ENCODE assay signal across 10 mouse cellular contexts in the genomic region with DNA sequence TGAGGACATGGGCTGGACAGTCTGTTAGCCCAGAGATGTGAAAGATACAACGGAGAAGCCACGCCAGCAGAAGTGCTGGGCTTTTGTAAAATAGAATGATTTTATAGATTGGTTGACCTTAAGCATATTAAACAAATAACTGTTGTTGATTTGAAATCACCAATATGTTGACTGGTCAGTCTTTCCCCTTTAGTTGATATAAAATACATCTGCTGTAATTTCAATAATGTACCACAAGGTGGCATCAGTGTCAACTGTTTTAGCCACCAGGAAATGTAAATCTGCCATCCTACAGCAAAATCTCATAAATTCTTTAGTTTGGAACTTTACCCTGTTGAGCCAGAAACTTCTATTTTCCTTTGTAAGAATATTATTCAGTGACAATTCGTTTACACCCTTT. TPM values are rescaled to one million over a fixed set of nuclear protein-coding genes. Genes with fewer than 3 reads are reported as not detected.
A peak's percentile ranks its signal among the peaks of the same experiment; 100 is the strongest.
DNase-seq lines count a peak whose midpoint lies in the region; ATAC-seq and TF ChIP-seq lines count a peak whose summit lies in the region.
"Had no signal": no experiment of that assay in that cellular context is flagged by ENCODE, and none has a peak within 500 bp of the region (broad histone marks: within the 10 kb centered on the region; RNA-seq: fewer than 3 reads in every experiment).

No protein-coding gene starts in this region.

- no peaks in the 10 kb centered on the region for H3K4me1 ChIP-seq in limb, embryonic 14.5 days (ENCODE audit: control insufficient read depth, insufficient read depth, low read length)
- H3K4me1 ChIP-seq in limb, embryonic 10.5 days = no peaks in the 10 kb centered on the region
- no peaks in the 10 kb centered on the region; the same call in 1 of the 2 replicates for H3K4me1 ChIP-seq in liver, postnatal 0 days (ENCODE audit: insufficient read depth)

- TF ChIP-seq POLR2A in limb, embryonic 14.5 days (IDR thresholded peaks at IDR 0.05; ENCODE audit: borderline replicate concordance, extremely low read depth, insufficient read depth, insufficient read length) = no peak

- no peak for TF ChIP-seq EP300 in liver, postnatal 0 days (IDR thresholded peaks at IDR 0.05; ENCODE audit: low read depth)

- H3K9me3 ChIP-seq in limb, embryonic 14.5 days (ENCODE audit: control insufficient read depth, low read length) = no peaks in the 10 kb centered on the region
- no peaks in the 10 kb centered on the region for H3K9me3 ChIP-seq in limb, embryonic 10.5 days (replicated peaks)
- H3K9me3 ChIP-seq in liver, postnatal 0 days (ENCODE audit: low read length) = no peaks in the 10 kb centered on the region
- H3K9me3 ChIP-seq: liver, embryonic 15.5 days had no signal

- WGBS in limb, embryonic 14.5 days = 50% methylated on average over 3 of the region's 3 CpGs
- WGBS in limb, embryonic 10.5 days = 55% methylated on average over 3 of the region's 3 CpGs
- WGBS in liver, postnatal 0 days (ENCODE audit: insufficient replicate concordance) = 51% methylated on average over 3 of the region's 3 CpGs

- no peaks in the 10 kb centered on the region for H3K27me3 ChIP-seq in limb, embryonic 14.5 days (ENCODE audit: control insufficient read depth, insufficient read depth, low read length)
- H3K27me3 ChIP-seq in limb, embryonic 10.5 days (ENCODE audit: low read depth, poor library complexity, severe bottlenecking) = no peaks in the 10 kb centered on the region
- H3K27me3 ChIP-seq in liver, postnatal 0 days (ENCODE audit: insufficient read depth, low read length) = no peaks in the 10 kb centered on the region
- H3K27me3 ChIP-seq: liver, embryonic 15.5 days had no signal

- no peak overlapping the region for H3K9ac ChIP-seq in limb, embryonic 14.5 days (ENCODE audit: low read depth, low read length, severe bottlenecking)
- H3K9ac ChIP-seq in liver, postnatal 0 days (replicated peaks) = no peak overlapping the region
- H3K9ac ChIP-seq: liver, embryonic 15.5 days had no signal

- DNase-seq in cerebellum, adult 9-10 months = peak; percentile 62
- no peak for DNase-seq in cerebellum, adult 11 months
- DNase-seq in limb, embryonic 14.5 days (ENCODE audit: low spot score) = peak; percentile 64
- DNase-seq in limb, embryonic 10.5 days (ENCODE audit: low spot score) = no peak
- peak; percentile 68 for DNase-seq in adipocyte (ENCODE audit: low spot score)
- no peak for DNase-seq in liver, postnatal 0 days
- DNase-seq in urinary bladder, postnatal 25 days (ENCODE audit: low spot score) = no peak
- no peak for DNase-seq in ovary, adult 18-20 months (ENCODE audit: low spot score)
- DNase-seq: cerebellum, postnatal 25 days had no signal

- TF ChIP-seq CTCF in liver, postnatal 0 days (IDR thresholded peaks at IDR 0.05; ENCODE audit: low read depth) = peak; percentile 71

- peaks cover 39% of the 10 kb centered on the region for H3K36me3 ChIP-seq in limb, embryonic 14.5 days (ENCODE audit: control insufficient read depth, insufficient read depth, low read length)
- peaks cover 70% of the 10 kb centered on the region for H3K36me3 ChIP-seq in limb, embryonic 10.5 days
- no peaks in the 10 kb centered on the region for H3K36me3 ChIP-seq in liver, postnatal 0 days (replicated peaks; ENCODE audit: insufficient read depth, low read length)

- H3K27ac ChIP-seq in limb, embryonic 14.5 days (replicated peaks; ENCODE audit: low read depth, low read length) = no peak overlapping the region
- H3K27ac ChIP-seq in limb, embryonic 10.5 days = no peak overlapping the region
- no peak overlapping the region for H3K27ac ChIP-seq in liver, postnatal 0 days (ENCODE audit: low read depth)
- H3K27ac ChIP-seq: liver, embryonic 15.5 days had no signal

- H3K4me3 ChIP-seq in limb, embryonic 14.5 days (replicated peaks; ENCODE audit: low read length) = no peak overlapping the region
- H3K4me3 ChIP-seq in limb, embryonic 10.5 days = no peak overlapping the region
- no peak overlapping the region for H3K4me3 ChIP-seq in liver, postnatal 0 days (ENCODE audit: low read depth, low read length)
- H3K4me3 ChIP-seq: liver, embryonic 15.5 days had no signal

- no peak for ATAC-seq in limb, embryonic 14.5 days (ENCODE audit: low FRiP score, low read depth)
- ATAC-seq in liver, postnatal 0 days = no peak

- H3K4me2 ChIP-seq in limb, embryonic 14.5 days (replicated peaks; ENCODE audit: low read depth, low read length, severe bottlenecking) = no peak overlapping the region
- no peak overlapping the region for H3K4me2 ChIP-seq in liver, postnatal 0 days (ENCODE audit: low read depth, low read length)
- H3K4me2 ChIP-seq: liver, embryonic 15.5 days had no signal

RNA-seq across cellular contexts. Expression of gene Mtap, which starts 9.4 kb away (rescaled TPM):
- polyA plus RNA-seq in limb, embryonic 14.5 days (2012; rRNA removed) = 33.5 and 36.4 TPM in 2 replicates
- polyA plus RNA-seq in limb, embryonic 14.5 days (2014; fragmentation: Nextera tagmentation; extraction: Ambion mirVana) = 74.1 and 79.1 TPM in 2 replicates
- polyA plus RNA-seq in limb, embryonic 10.5 days (2016; fragmentation: Nextera tagmentation; extraction: Ambion mirVana) = 117 and 141 TPM in 2 replicates
- 10.6 and 11.6 TPM in 2 replicates for polyA plus RNA-seq in liver, postnatal 0 days (2015; fragmentation: Nextera tagmentation; extraction: Ambion mirVana)

Comparison
In these comparisons a context has a peak if more than half of its experiments do, and no peak if none do; other contexts are left out.
1. DNase-seq: peak in cerebellum, adult 9-10 months (single experiment), limb, embryonic 14.5 days (single experiment) and adipocyte (single experiment); none in cerebellum, adult 11 months (single experiment), limb, embryonic 10.5 days (single experiment), liver, postnatal 0 days (single experiment), urinary bladder, postnatal 25 days (single experiment) and ovary, adult 18-20 months (single experiment).